Mouse (Mus musculus) hindbrain, embryonic 10.5 days (tissue): Measurements from ENCODE around the gene Mrpl53. TPM values are rescaled to one million over a fixed set of nuclear protein-coding genes. Genes with fewer than 3 reads are reported as not detected.
"Not testable (repeated sequence)": the region's sequence is repeated elsewhere in the genome, so short reads cannot be mapped to it uniquely, and the experiment has no call there.

ENCODE experiments used
- DNase-seq: peaks from one replicate; pipeline ENCODE4 v3.0.0-alpha.2; 2017; ENCODE audit warnings: low spot score
- H3K27ac ChIP-seq: fragments of 300-500 bp; sonication (generic); 2 replicates; pipeline ENCODE4 v1.5.1; 2016; ENCODE audit warnings: mild to moderate bottlenecking, moderate library complexity
- H3K27me3 ChIP-seq: fragments of 300-500 bp; sonication (generic); 2 replicates; pipeline ENCODE4 v1.6.1; 2016; ENCODE audit warnings: mild to moderate bottlenecking; ENCODE audit not compliant: poor library complexity, insufficient read depth, severe bottlenecking
- H3K36me3 ChIP-seq: fragments of 300-500 bp; sonication (generic); 2 replicates; pipeline ENCODE4 v1.6.1; 2016; ENCODE audit warnings: mild to moderate bottlenecking, moderate library complexity
- H3K4me1 ChIP-seq: fragments of 300-500 bp; sonication (generic); replicated peaks from 2 replicates; pipeline ENCODE4 v1.6.1; 2016; ENCODE audit warnings: mild to moderate bottlenecking
- H3K4me3 ChIP-seq: fragments of 300-500 bp; sonication (generic); 2 replicates; pipeline ENCODE4 v1.5.1; 2016; ENCODE audit warnings: mild to moderate bottlenecking, moderate library complexity
- H3K9me3 ChIP-seq: fragments of 300-500 bp; sonication (generic); 2 replicates; pipeline ENCODE4 v1.6.1; 2016; ENCODE audit warnings: mild to moderate bottlenecking, moderate library complexity
- WGBS: fragments of 180-500 bp; shearing (Covaris S2); methylation state at CpG from one replicate; pipeline ENCODE4 v1.1.7; 2016; 5-methylcytosine and 5-hydroxymethylcytosine counted together
- microRNA counts: library from miRNA; unstranded; fragments of <30 nt; microRNA quantifications from one replicate; lab custom pipeline; 2017
- polyA plus RNA-seq: library from polyadenylated mRNA; unstranded; fragments of >200 nt; fragmentation: Nextera tagmentation; extraction: Ambion mirVana; gene quantifications from 2 replicates; pipeline ENCODE4 v1.2.1, GENCODE M21; 2016

Mrpl53 gene
- polyA plus RNA-seq, 1 experiment from 2014 or later = 151 TPM

- 54% methylated on average over 7 of the region's 7 CpGs for WGBS
- no peak for DNase-seq
- H3K36me3 ChIP-seq = peaks cover 59% of the 10 kb centered on the region
- H3K4me1 ChIP-seq = peaks cover 43% of the 10 kb centered on the region
- peaks cover 2% of the 10 kb centered on the region; the same call in 1 of the 2 replicates for H3K27me3 ChIP-seq
- H3K27ac ChIP-seq = peak overlapping the region; percentile 36
- no peak overlapping the region for H3K4me3 ChIP-seq
- H3K9me3 ChIP-seq = no peaks in the 10 kb centered on the region
Observed at GRCm38 (mm10) chr6:83147280-83147679, 38.4 kb downstream of the Mrpl53 start.

GRCm38 (mm10) chr6:83151721-83152120 is 42.9 kb downstream of the Mrpl53 start:
- 22% methylated on average over 8 of the region's 8 CpGs for WGBS
- peaks cover 74% of the 10 kb centered on the region for H3K36me3 ChIP-seq
- H3K9me3 ChIP-seq = no peaks in the 10 kb centered on the region
- H3K27me3 ChIP-seq = peaks cover 13% of the 10 kb centered on the region; the same call in 1 of the 2 replicates
- peak overlapping the region; percentile 26 for H3K27ac ChIP-seq
- no peak for DNase-seq
- H3K4me3 ChIP-seq = peak overlapping the region; percentile 21
- H3K4me1 ChIP-seq = peaks cover 54% of the 10 kb centered on the region

GRCm38 (mm10) chr6:83153038-83153437 is 44.2 kb downstream of the Mrpl53 start:
- Histone ChIP-seq H3K36me3 (peaks cover 61% of the 10 kb centered on the region), H3K9me3 (no peaks in the 10 kb centered on the region), H3K27me3 (peaks cover 13% of the 10 kb centered on the region; the same call in 1 of the 2 replicates), H3K27ac (no peak overlapping the region), H3K4me1 (peaks cover 52% of the 10 kb centered on the region), H3K4me3 (no peak overlapping the region)
- DNase-seq = no peak
- 84% methylated on average over 12 of the region's 12 CpGs for WGBS

GRCm38 (mm10) chr6:83153485-83153884 is 44.6 kb downstream of the Mrpl53 start:
- no peaks in the 10 kb centered on the region for H3K9me3 ChIP-seq
- H3K4me1 ChIP-seq = peaks cover 52% of the 10 kb centered on the region
- no peak overlapping the region for H3K27ac ChIP-seq
- no peak overlapping the region for H3K4me3 ChIP-seq
- peaks cover 13% of the 10 kb centered on the region; the same call in 1 of the 2 replicates for H3K27me3 ChIP-seq
- peaks cover 57% of the 10 kb centered on the region for H3K36me3 ChIP-seq
- DNase-seq = no peak
- 73% methylated on average over 5 of the region's 5 CpGs for WGBS

- H3K27ac ChIP-seq = peak overlapping the region; percentile 85
- peak overlapping the region; percentile 66 for H3K4me3 ChIP-seq
- DNase-seq = no peak
- no peaks in the 10 kb centered on the region for H3K9me3 ChIP-seq
- H3K27me3 ChIP-seq = peaks cover 24% of the 10 kb centered on the region
- H3K36me3 ChIP-seq = peaks cover 35% of the 10 kb centered on the region
- 9% methylated on average over 23 of the region's 23 CpGs for WGBS
- peaks cover 48% of the 10 kb centered on the region for H3K4me1 ChIP-seq
Observed at GRCm38 (mm10) chr6:83155552-83156238, 46.9 kb downstream of the Mrpl53 start.

GRCm38 (mm10) chr6:83156259-83156684 is 47.4 kb downstream of the Mrpl53 start, which contains the start of the genes Wdr54 and 1700003E16Rik:
Gene Wdr54, minus strand, starts transcription at chr6:83156397.
Gene 1700003E16Rik, plus strand, starts transcription at chr6:83156404.
- H3K27ac ChIP-seq = peak within 1 kb of the TSS; percentile 85
- DNase-seq = peak; percentile 90

GRCm38 (mm10) chr6:83159456-83159855 is 50.6 kb downstream of the Mrpl53 start:
- H3K4me1 ChIP-seq = peaks cover 48% of the 10 kb centered on the region
- not testable (repeated sequence) for H3K36me3 ChIP-seq, H3K9me3 ChIP-seq, H3K4me3 ChIP-seq, H3K27ac ChIP-seq
- peak; percentile 41 for DNase-seq
- H3K27me3 ChIP-seq = peaks cover 44% of the 10 kb centered on the region
- WGBS = 35% methylated on average over 3 of the region's 3 CpGs

More at GRCm38 (mm10) chr6:83156259-83156684, 47.4 kb downstream of the Mrpl53 start, which contains the start of the genes Wdr54 and 1700003E16Rik:
- Histone ChIP-seq H3K27me3 (peaks cover 29% of the 10 kb centered on the region), H3K4me1 (peaks cover 48% of the 10 kb centered on the region), H3K4me3 (peak within 1 kb of the TSS; percentile 66), H3K9me3 (no peaks in the 10 kb centered on the region), H3K36me3 (peaks cover 29% of the 10 kb centered on the region)
- 1% methylated on average over 32 of the region's 32 CpGs for WGBS

MicroRNAs within 50 kb of the gene (microRNA counts, 519-probe panel; counts per million panel counts)
- microRNA mmu-miR-3470a+mmu-miR-3470b (lab: Ali Mortazavi, UCI) = 1,255 counts per million, percentile 77 among the panel's probes with 10 or more counts

Other genes with a start within 250 kb of the Mrpl53 start
- gene Sema4f, start 169.3 kb upstream of the Mrpl53 start, polyA plus RNA-seq = 2.9 and 3.2 TPM in 2 replicates
- 0.22 and 0.42 TPM in 2 replicates for gene M1ap, start 162.1 kb upstream of the Mrpl53 start, polyA plus RNA-seq
- 7.7 and 8.6 TPM in 2 replicates for gene Dok1, start 75.6 kb upstream of the Mrpl53 start, polyA plus RNA-seq
- gene Loxl3, start 74.9 kb upstream of the Mrpl53 start, polyA plus RNA-seq = 10.5 and 10.7 TPM in 2 replicates
- gene Aup1, start 54.5 kb upstream of the Mrpl53 start, polyA plus RNA-seq = 169 and 179 TPM in 2 replicates
- 70.9 and 82.5 TPM in 2 replicates for gene Htra2, start 53.8 kb upstream of the Mrpl53 start, polyA plus RNA-seq
- 2.2 and 3.5 TPM in 2 replicates for gene Dqx1, start 51.2 kb upstream of the Mrpl53 start, polyA plus RNA-seq
- 5.6 and 12.3 TPM in 2 replicates for gene Tlx2, start 38.7 kb upstream of the Mrpl53 start, polyA plus RNA-seq
- 41.1 and 42.2 TPM in 2 replicates for gene Pcgf1, start 31.2 kb upstream of the Mrpl53 start, polyA plus RNA-seq
- 0.39 and 0.55 TPM in 2 replicates for gene Lbx2, start 22.7 kb upstream of the Mrpl53 start, polyA plus RNA-seq
- gene Ccdc142, start 7.4 kb upstream of the Mrpl53 start, polyA plus RNA-seq = 3.0 and 3.8 TPM in 2 replicates
- gene Gm42688, start 7.4 kb upstream of the Mrpl53 start, polyA plus RNA-seq = 2.2 and 3.2 TPM in 2 replicates
- gene Mogs, start 6.5 kb downstream of the Mrpl53 start, polyA plus RNA-seq = 37.9 and 40.0 TPM in 2 replicates
- 157 and 245 TPM in 2 replicates for gene Wbp1, start 12.5 kb downstream of the Mrpl53 start, polyA plus RNA-seq
- 19.8 and 22.8 TPM in 2 replicates for gene Ino80b, start 16.4 kb downstream of the Mrpl53 start, polyA plus RNA-seq
- 40.5 and 46.4 TPM in 2 replicates for gene Rtkn, start 26.4 kb downstream of the Mrpl53 start, polyA plus RNA-seq
- 14.2 and 15.9 TPM in 2 replicates for gene Wdr54, start 47.4 kb downstream of the Mrpl53 start, polyA plus RNA-seq
- 3.1 and 6.0 TPM in 2 replicates for gene 1700003E16Rik, start 47.4 kb downstream of the Mrpl53 start, polyA plus RNA-seq
- 121 and 140 TPM in 2 replicates for gene Dctn1, start 56.9 kb downstream of the Mrpl53 start, polyA plus RNA-seq
- gene Slc4a5, start 110.8 kb downstream of the Mrpl53 start, polyA plus RNA-seq = 1.1 and 5.3 TPM in 2 replicates
- 43.6 and 61.8 TPM in 2 replicates for gene Mthfd2, start 216.9 kb downstream of the Mrpl53 start, polyA plus RNA-seq
- 50.1 and 58.6 TPM in 2 replicates for gene Mob1a, start 217.0 kb downstream of the Mrpl53 start, polyA plus RNA-seq
- 138 and 158 TPM in 2 replicates for gene Bola3, start 240.1 kb downstream of the Mrpl53 start, polyA plus RNA-seq